Mouse (Mus musculus): ENCODE results near the gene Gm20517.
"Not testable (repeated sequence)": the region's sequence is repeated elsewhere in the genome, so short reads cannot be mapped to it uniquely, and the experiment has no call there.

Gm20517 gene

GRCm38 (mm10) chr17:47628851-47629676, 17.7 kb downstream of the Gm20517 start:
- peak; percentile 96 to 97 for DNase-seq

DNA sequence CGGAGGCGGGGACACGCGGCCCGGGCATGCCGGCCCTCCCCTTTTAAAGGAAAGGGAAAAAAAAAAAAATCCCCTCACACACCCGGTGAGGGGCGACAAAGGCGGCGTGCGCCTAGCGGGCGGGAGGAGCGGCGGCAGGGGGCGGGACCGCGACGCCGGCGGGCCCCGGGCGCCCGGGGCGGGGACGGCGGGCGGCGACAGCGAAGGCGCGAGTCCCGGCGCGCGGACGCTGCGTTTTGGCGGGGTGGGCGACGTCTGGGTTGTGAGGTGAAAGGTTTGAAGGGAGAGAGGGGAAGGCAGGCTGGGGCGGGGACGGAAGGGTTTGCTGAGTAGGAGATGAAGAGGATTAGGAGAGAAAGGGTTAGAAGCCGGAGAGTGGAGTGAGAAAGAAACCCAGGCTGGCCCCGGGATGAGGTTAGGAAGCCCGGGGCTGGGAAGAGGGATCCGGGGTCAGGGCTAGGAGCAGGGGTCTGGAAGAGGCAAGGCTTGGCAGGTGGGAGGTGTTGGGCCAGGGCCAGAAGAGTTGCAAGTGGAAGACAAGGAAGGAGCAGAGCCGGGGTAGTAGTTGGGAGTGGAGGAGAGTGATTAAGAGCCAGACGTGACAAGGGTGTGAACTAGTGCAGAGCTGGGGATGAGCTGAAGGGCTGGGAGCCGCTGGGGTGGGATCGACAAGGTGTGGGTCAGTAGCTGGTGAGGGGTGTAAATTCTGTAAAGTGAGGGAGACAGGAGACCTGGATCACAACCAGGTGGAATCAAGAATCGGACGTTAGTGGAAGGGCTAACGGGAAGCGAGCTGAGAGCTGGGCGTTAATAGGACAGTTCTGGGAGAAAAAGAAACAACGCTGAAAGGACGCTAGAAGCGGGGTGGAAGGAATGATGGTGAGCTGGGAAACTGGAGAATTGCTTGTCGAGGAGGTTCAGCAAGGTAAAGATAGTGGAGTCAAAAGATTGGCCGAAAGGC, 18.6 kb downstream of the Gm20517 start:
- DNase-seq: no peak

- no peak for DNase-seq
Observed at GRCm38 (mm10) chr17:47630678-47631065, 19.3 kb downstream of the Gm20517 start, which contains the start of gene Usp49. Usp49 (plus strand) TSS chr17:47630690.

- DNase-seq: no peak
Observed at GRCm38 (mm10) chr17:47632181-47632840, 20.9 kb downstream of the Gm20517 start.

DNA sequence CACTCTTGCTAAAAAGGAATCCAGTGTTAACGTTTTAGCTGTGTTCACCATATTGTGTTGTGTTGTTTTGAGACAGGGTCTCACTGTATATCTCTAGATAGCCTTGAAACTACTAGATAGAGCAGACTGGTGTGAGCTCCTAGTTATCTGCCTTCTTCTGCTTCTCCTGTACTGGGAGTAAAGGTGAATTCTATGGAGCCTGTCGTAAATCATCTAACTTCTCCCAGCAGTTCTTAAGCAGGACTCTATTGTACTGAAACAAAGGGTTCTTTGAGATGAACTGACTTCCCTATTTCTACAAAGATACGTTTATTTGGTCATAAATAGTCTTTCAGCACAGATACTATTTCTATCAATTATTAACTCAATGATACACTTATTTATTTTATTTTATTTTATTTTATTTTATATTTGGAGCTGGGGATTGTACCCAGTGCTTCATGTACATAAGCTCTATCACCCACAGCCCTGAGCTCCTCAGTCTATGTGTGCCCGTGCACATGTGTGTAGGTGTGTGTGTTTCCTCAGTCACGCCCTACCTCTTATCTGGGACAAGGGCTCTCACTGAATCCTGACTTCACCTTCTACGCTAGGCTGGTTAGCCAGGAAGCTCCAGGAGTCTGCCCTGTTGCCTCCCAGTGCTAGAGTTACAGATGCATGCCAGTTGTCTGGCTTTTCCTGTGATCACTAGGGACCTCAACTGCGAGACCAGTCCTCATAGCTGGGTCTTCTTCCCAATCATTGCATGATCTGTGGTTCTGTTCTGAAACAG, 22.8 kb downstream of the Gm20517 start:
- no peak for DNase-seq

DNA sequence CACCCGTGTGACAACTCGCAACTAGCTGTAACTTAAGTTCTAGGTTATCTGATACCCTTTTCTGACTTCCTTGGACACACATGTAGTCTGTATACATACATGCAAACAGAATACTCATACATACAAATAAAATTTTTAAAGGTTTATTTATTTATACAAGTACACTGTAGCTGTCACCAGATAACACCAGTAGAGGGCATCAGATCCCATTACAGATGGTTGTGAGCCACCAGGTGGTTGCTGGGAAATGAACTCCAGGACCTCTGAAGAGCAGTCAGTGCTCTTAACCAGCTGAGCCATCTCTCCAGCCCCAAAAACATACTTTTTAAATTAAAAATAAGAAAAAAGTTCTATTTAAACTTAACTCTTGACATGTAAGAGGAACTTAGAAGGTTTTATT, 31.6 kb downstream of the Gm20517 start:
- DNase-seq: no peak

DNA sequence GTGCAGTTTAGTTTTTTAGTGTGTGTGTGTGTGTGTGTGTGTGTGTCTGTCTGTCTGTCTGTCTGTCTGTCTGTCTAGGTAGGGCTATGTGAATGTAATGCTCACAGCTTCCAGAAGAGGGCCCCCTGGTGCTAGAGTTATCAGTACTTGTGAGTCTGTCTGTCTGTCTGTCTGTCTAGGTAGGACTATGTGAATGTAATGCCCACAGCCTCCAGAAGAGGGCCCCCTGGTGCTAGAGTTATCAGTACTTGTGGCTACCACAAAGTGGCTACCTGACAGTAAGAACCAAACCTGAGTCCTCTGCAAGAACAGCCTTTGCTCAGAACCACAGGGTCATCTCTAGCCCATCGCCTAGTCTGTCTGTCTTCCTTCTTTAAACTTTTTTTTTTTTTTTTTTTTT, 35.3 kb downstream of the Gm20517 start:
- DNase-seq: peak; percentile 64 to 80

- DNase-seq: no peak
Observed at GRCm38 (mm10) chr17:47648966-47649365, 37.6 kb downstream of the Gm20517 start.

DNA sequence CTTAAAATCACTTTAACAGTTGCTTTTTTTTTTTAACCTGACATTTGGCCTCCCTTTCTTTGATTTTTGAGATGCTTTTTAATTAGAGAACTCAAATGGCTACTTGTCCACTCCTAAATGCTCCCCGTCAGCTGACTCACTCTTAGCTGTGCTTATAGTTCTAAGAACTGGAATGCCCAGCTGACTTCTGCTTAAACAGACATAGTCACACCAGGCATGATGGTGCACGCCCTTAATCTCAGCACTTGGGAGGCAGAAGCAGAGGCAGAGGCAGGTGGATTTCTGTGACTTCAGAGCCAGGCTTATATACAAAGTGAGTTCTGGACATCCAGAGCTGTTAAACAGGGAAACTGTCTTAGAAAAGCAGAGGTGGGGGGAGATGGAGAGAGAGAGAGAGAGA, 40.6 kb downstream of the Gm20517 start:
- no peak for DNase-seq

GRCm38 (mm10) chr17:47654346-47654745, 43.0 kb downstream of the Gm20517 start:
- not testable (repeated sequence) for DNase-seq

- no peak for DNase-seq
Observed at GRCm38 (mm10) chr17:47655697-47656096, 44.3 kb downstream of the Gm20517 start.

- DNase-seq: no peak
Observed at GRCm38 (mm10) chr17:47657901-47658300, 46.5 kb downstream of the Gm20517 start.

DNA sequence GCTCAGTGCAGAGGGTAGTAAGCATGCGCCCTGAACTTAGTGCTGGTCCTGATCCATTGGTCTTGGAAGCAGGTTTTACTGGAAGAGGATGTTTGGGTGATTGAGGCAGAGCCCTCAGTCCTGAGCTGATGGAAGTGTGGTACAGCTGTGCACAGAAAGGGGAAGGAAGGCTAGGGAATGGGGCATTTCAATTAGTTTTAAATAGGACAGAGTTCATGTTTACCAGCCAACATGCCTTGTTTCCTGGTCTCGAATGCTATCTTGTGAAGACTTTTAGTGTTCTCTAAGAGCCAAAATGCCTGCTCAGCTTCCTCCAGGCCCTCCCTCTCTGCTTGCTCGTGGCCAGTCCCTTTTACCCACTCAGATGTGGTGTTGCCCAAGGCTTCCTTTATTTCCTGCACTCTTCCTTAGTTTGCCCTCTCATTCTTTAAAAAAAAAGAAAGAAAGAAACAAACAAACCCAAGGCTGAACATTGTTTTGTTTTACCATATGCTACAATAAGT, 47.4 kb downstream of the Gm20517 start:
- no peak for DNase-seq

DNA sequence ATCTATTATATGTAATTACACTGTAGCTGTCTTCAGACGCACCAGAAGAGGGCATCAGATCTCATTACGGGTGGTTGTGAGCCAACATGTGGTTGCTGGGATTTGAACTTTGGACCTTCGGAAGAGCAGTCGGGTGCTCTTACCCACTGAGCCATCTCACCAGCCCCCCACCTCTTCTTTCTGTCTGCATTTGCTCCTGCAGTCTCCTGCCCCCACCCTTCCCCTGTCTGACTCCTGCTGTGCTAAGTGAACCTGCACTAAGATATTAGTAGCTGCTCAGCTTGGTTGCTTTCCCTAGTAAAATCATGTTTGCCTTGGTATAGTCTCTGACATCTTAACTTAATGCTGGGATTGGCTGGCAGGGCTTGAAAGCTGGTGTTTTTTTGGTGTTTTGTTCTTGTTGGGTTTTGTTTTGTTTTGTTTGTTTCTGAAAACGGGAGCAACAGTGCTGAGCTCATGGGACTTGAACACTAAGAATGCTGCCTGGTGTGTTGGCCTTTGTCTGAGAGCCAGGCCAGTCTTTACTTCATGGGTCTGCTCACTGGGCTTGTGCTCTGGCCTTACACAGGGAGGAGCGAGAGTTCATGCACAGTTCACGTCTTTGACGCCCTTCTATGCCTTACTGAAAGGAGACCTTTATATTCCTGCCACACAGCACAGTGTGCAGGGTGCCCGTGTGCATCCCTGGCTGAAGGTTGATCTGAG, 51.8 kb downstream of the Gm20517 start:
- DNase-seq: no peak

DNA sequence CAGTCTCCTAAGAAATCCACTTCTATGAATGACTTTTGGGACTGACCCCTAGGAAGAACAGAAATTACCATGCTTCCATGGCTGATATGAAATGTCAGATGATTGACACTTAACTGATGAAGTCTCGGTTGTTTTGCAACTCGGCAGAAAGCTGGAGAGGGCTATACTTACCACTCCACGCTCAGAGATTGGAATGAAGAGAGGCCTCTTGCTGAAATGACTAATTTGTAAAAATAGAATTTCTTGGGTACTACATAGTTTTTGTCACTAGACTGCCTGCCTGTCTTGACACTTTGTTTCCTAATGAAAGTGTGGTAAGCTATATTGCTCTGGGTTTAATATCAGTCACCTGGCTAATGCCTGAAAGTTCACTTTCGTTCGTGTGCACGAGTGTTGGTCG, 53.1 kb downstream of the Gm20517 start:
- no peak for DNase-seq

DNA sequence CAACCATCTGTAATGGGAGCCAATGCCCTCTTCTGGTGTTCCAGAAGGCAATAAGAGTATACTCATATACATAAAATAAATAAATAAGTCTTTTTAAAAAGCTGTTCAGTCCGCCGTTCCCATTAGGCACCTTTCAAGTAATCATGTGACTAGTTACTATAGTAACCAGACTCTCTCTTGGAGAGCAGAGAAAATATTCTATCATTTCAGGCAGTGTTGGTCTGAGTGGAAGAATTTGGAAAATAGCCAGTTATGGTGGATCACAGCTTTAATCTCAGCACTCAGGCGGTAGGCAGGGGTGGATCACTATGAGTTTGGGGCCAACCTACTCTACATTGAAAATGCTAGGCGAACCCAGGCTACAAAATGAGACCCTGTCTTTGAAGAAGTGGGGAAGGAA, 57.8 kb downstream of the Gm20517 start:
- DNase-seq: no peak

- no peak for DNase-seq
Observed at GRCm38 (mm10) chr17:47671988-47672310, 60.6 kb downstream of the Gm20517 start.

- peak; percentile 79 to 92 for DNase-seq
Observed at GRCm38 (mm10) chr17:47672311-47673111, 61.1 kb downstream of the Gm20517 start.

DNA sequence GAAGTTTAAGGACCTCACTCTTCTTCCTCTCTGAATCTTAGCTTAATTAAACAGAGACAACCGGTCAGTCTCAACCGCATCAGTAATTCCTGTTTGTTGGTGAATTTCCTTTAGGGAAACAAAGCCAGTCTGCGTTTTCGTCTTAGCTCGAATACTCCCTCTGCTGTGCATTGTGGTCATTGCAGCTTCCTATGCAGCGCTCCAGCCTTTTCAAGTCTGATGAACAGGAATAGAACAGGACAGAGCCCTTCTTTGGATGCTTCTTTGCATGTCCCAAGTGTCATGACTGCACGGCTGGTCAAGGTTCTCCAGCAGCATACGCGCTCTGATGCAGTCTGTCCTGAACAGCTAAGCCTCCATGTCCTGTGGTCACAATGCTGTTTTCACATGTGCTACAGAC, 65.2 kb downstream of the Gm20517 start:
- DNase-seq: peak; percentile 56 to 82

- no peak for DNase-seq
Observed at GRCm38 (mm10) chr17:47678238-47678637, 66.8 kb downstream of the Gm20517 start.

GRCm38 (mm10) chr17:47678702-47679101, 67.3 kb downstream of the Gm20517 start:
- no peak for DNase-seq
